Mouse (Mus musculus): ENCODE measurements around the gene Nt5c1b. TPM values are rescaled to one million over a fixed set of nuclear protein-coding genes. Genes with fewer than 3 reads are reported as not detected.

The Nt5c1b gene
- polyA plus RNA-seq, 1 experiment from 2014 or later = not detected

Other genes starting within 250 kb of the Nt5c1b start
- gene Rdh14, start 20.8 kb downstream of the Nt5c1b start, polyA plus RNA-seq (2014; fragmentation: Nextera tagmentation; extraction: Ambion mirVana) = 31.6 and 34.4 TPM in 2 replicates